Mouse (Mus musculus): ENCODE measurements around the gene Il1r1.

Gene Il1r1

DNA sequence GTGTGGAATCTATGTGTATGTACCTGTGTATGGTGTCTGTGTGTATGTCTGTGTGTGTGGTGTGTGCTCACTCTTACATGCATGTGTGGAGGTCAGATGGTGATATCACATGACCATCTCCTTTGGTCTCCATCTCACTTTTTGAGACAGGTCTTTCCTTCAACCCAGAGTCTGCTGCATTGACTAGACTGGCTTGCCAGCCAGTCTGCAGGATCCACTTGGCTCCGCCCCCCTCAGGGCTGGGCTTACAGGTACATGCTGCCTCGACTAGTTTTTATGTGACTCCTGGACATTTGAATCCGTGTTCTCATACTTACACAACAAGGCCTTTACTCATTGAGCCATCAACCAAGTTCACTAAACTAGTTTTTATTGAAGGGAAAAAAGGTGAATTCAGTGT is 6.2 kb downstream of the Il1r1 start:
- no peak for DNase-seq (ENCODE audit: low spot score in 2 of 2)

DNA sequence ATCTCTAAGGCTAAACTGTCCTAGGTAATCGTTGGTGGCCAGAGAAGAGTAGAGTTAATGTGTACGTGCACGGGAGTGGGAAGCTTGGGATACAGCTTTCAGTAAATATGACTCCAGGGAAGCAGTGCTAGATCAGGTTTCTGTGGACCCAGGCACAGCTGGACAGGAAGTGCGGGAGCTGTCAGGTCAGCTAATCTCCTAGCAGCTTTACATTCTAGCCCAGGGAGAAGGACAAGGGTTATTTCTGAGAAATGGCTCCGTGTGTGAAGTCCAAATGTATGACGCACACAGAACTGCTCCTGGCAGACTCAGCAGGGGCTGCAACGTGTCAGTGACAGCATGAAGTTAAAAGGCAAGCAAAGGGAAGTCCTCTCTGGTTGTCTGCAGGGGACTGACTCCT is 8.3 kb downstream of the Il1r1 start:
- peak in 1 of 2 experiments; percentile 26 for DNase-seq (ENCODE audit: low spot score in 2 of 2)

DNA sequence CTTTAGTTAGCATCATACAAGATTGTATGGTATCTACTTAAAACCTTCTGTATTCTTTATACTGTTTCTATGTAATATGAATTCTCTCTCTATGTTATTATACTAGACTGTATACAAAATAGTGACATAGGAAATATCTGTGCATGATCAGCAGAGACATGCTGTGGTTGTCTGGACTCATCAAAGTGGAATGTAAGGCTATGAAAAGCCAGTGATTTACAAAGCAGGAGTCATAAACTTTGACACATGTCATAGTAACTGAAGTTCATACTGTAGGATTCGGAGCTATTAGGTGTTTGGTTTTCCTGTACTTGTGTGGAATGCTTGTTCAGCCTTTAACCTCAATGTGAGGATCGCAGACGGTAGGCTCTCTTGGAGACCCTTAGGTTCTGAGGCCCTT is 8.7 kb downstream of the Il1r1 start:
- no peak for DNase-seq (ENCODE audit: low spot score in 2 of 2)

DNA sequence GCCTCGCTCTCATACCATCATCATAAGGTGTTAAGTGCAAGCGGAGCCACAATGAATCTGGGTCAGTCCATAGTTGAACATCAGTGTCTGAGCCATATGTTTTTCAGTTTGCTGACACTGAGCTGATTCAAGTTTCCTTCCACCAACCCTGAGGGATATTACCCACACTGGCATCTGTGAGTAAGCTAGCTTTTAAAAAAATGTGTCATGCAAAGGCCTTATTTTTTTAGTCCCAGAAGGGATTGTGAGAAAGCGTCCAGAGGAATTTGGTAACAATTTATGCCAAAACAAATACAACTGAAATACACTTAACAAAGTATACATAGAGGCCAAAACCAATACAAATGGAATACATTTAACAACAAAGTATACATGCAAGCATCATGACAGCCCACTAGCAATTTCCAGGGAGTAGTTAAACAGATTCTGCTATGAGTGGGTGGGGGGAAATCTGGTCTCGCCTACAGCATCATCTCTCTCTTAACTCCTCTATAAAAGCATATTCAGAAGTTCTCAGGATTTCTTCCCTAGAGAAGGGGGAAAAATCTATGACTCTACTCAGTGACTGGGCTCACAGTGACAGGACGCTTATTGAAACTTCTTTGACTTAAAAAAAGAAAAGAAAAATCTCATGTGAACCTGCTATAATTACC is 10.8 kb downstream of the Il1r1 start:
- no peak for DNase-seq (ENCODE audit: low spot score in 2 of 2)

DNA sequence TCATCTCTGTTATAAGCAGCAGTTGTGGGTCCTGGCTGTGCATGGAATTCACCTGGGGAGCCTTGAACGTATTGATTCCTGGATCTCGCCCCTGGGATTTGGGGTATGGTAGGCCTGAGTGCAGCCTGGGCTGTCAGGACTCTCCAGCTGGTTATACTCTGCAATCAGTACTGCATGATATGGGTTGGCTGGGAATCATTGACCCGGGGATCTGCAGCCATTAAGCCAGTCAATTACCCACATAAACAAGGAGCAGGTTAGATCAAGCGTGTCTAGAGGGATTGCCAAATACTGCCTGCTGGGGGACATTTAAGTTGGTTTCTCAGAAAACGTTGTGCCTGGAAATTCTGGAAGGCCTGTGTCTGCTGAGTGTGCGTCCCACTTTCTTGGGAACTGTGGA is 11.8 kb downstream of the Il1r1 start:
- DNase-seq (ENCODE audit: low spot score in 2 of 2), result no peak

DNA sequence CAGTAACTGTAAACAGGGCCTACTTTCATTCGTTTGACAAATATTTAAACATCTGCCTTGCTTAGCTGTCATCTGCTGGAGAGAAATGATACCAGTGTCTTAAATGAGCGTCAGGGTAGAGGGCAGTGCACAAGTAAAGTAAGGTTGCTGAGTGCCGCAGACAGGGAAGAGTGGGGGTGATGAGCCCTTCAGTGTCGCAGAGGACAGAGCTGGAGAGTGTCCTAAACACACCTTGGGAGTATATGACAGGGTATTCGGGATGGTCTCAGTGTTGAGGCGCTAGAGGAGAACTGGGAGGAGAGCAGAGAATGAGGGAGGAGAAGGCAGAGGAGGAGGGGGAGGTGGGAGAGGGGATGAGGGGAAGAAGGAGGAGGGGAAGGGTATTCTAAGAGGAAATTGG is 12.2 kb downstream of the Il1r1 start:
- no peak for DNase-seq (ENCODE audit: low spot score in 2 of 2)

DNA sequence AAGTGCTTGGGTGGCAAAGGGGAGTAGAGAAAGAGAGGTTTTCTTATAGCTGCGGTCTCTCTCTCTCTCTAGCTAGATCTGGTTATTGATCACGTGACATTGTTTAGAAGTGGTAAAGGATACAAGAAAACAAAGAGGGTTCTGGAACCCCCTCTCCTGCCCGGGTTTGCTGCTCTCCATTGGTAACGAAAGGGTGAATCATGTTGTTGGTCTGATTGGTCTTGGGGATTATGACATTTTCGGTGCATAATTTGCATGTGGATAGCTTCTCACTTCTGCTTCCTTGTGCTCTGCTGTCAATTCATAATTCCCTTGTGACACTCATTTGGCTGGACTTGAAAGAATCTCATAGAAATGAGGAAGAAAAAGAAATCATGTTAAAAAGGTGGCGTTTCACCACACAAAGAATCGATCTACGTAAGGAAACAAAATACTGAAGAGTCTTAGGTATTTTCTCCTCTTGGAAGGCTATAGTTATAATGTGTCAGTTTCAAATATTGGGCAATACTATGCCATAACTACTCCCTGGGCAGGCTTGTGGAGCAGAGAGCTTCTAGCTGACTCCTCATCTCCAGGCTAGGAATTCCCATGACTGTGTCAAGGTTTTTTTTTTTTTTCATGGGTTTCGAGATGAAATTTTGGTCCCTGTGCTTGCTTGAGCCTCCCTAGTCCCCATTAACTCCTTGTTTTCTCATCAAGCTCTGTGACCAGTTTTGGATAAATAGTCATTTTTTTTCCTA is 15.6 kb downstream of the Il1r1 start:
- no peak for DNase-seq (ENCODE audit: low spot score in 2 of 2)

DNA sequence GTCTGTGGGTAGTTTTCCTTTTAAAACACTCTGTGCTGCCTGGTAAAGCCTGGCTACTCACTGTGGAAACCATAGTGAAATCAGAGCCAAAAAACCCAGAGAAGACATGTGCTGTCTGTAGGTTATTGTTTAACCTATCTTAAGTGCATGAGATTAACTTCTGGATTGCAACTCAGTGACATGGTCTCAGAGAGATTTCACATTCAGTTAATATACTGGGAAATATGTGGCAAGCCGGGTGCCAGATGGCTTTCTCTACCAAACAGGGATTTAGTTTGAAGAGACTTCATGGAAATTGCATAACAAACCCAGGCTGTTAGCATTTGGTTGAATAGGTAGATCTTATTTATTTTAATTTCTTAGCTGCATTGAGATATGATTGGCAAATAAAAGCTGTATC is 17.8 kb downstream of the Il1r1 start:
- no peak for DNase-seq (ENCODE audit: low spot score in 2 of 2)

DNA sequence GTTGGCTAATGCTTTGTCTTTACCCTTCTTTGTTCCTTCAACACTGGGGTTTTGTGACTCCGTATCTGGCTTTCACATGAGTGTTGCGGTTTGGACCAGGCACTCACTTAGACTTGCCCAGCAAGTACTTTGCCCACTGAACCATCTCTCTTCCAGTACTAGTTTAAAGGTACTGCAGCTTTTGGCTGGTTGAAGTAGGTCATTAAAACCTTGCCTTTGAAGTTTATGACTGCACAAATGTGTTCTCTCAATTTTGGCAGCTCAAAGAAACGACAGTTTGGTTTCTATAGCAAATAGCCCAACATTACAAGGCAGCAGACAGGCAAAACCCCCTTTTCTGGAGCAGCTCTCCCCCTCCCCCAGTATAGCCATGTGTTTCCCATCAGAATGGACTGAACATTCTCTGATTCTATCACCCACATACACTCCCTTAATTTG is 18.7 kb downstream of the Il1r1 start:
- no peak for DNase-seq (ENCODE audit: low spot score in 2 of 2)

DNA sequence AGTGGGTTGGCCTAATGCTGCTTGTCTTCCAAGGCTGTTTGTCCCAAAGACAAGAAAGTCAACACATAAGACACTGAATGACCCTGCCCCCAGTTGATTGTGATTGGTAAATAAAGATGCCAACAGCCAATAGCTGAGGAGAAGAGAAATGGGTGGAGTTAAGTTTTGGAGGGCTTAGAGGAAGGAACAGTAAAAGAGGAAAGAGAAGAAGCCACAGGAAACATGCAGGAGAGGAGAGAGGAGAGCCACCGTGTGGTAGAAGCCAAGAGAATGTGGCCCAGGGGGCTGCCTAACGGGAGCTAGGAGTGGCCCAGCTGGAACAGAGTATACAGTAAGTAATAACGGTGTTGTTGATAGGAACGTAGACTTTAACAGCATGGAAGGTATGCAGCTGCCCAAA is 25.5 kb downstream of the Il1r1 start:
- DNase-seq (ENCODE audit: low spot score in 2 of 2), result no peak

DNA sequence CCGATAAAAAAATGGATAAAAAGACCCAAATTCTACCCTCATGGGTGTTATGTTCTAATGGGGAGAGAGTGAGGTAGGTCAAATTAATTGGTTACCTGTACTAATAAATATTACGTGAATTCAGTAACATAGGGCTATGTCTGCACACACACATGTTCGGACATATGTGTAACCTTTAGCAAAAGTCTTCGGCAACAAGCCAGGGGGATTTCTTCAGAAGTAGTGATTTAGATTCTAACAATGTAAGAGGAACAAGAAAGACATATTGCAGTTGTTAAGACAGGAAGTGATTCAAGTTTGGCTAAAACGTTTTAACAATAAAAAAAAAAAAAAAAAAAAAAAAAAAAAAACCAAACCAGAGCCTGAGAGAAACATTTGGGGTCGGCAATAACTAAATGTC is 27.6 kb downstream of the Il1r1 start:
- no peak for DNase-seq (ENCODE audit: low spot score in 2 of 2)

DNA sequence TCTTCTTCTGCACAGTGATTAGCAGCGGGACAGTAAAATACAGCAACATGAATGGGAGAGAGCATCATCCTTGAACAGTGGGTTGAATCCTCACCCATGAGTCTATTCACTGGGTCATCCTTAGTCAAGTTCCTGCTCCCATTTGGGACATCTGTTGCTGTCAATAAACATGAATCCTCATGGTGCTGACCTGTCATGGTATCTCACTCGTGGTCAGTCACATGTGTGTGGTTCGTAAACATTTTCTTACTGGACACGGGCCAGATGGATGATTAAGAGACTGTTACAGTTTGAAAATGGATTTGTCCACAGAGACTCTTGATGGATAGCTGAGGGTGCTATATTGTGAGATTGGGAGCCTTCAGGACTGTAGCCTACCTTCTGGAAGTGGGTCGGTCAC is 29.1 kb downstream of the Il1r1 start:
- DNase-seq (ENCODE audit: low spot score in 2 of 2), result no peak

DNA sequence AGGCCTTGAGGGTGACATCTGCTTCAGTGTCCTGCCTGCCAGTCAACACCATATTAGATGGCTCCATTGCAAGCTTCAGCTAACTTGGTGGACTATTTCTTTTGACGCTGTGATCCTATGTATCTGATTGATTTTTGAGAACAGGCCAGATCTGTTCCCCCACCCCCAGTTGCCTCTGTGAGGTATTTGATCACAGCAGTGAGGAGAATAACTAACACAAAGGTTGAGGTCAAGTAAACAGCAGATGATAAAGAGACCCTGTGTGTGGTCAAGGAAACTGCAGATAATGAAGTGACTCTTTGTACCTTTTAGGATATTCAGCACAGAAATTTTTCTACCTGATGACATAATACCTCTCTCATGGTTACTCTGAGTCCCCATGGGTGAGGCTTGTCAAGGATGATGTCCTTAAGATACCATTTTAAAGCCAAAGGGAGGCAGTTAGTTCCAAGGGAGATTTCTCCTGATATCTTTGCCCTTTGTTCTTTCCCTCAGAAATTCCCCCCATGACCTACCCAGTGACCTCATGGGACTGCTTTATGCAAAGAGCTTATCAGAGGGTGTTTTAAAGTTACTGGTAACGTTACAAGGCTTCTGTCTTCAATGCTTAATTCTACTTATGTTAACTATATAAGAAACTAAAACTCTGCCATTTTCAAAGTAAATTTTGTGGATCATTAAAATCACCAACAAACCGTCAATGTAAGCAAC is 29.6 kb downstream of the Il1r1 start:
- DNase-seq (ENCODE audit: low spot score in 2 of 2), result no peak

DNA sequence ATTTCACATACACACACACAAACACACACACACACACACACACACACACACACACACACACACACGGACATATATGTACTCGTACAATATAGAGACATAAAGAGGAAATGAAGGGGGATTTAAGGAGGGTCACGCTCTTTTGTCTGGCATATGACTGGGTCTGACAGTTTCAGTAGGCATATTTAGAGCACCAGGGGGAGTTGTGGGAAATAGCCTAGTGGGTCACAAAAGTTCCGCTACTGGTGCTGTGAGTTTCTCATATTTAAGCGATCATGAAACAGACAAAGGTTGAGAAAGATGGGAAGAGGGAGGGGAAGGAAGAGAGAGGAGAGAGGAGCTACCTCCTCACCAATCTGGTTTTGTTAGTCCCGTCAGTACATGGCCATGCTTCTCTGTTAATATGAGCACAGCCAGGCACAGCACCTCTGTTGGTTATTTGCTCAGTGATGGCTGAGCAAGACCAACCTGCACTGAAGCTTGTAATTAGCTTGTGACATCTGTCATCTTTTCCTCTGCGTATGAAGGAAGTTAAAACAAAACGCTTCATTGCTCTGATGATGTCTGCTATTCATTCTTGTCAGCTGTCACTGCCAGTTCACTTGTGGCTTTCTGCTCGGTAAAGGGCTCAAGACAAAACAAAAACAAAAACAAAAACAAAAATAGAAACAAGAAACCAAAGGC is 37.7 kb downstream of the Il1r1 start:
- DNase-seq (ENCODE audit: low spot score in 2 of 2), result no peak

DNA sequence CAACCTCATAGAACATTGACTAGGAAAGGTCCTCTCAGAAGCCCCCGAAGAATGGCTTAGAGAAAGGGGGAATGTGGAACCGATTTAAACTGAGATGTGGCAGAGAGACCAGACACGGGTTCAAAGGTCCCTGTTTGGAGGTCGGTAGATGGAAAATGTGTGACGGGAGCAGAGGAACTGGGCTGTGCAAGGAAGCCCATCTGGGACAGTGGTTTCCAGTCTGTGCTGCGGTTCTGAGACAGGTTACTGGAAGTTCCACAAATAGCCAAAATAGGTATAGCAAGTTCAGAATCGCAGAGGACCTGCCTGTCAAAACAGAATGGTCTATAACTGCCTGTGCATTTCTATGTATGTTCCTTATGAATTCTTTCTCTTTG is 38.2 kb downstream of the Il1r1 start:
- no peak for DNase-seq (ENCODE audit: low spot score in 2 of 2)

DNA sequence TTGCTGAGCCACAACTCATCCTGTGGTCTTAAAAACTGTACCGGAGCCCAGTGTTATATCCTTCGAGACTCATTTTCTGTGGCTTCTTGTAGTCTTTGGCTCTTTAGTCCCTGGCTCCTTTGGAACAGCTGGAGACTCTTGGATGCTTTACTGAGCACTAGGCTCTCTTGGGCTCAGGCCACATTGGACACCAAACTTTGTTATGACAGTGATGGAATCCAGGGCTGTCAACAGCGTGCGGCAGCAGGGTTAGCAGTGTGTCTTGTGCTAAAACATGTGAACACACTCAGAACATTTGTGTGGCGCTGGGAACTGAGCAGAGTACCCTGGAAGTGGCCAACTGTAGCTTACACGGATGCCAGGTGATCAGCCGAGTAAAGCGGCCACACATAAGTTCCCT is 38.8 kb downstream of the Il1r1 start:
- peak; percentile 74 to 82 for DNase-seq (ENCODE audit: low spot score in 2 of 2)

DNA sequence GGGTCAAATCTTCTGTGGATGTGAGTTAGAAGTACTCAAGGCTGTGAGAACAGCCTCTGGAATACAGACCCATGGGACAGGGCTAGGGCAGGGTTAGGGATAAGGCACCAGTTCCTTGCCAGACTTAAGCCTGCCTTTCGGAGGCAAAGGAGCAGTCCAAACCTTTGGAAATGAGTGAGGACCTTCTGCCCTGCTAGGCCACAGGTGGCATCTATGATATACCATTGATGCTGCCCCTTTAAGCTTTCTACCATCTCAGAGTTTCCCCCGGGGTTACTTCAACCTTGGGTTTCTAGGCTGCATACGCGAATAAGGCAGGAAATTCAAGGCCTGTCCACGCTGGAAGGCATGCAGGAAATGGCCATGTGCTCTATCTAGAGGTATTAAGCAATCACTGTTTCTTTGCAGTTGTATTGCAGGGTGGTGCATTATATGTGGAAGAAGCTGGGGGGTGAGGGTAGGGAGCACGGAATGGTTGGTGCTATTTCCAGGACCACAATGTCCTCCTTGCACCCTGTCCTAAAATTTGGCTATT is 40.5 kb downstream of the Il1r1 start:
- DNase-seq (ENCODE audit: low spot score in 2 of 2), result peak in 1 of 2 experiments; percentile 37

DNA sequence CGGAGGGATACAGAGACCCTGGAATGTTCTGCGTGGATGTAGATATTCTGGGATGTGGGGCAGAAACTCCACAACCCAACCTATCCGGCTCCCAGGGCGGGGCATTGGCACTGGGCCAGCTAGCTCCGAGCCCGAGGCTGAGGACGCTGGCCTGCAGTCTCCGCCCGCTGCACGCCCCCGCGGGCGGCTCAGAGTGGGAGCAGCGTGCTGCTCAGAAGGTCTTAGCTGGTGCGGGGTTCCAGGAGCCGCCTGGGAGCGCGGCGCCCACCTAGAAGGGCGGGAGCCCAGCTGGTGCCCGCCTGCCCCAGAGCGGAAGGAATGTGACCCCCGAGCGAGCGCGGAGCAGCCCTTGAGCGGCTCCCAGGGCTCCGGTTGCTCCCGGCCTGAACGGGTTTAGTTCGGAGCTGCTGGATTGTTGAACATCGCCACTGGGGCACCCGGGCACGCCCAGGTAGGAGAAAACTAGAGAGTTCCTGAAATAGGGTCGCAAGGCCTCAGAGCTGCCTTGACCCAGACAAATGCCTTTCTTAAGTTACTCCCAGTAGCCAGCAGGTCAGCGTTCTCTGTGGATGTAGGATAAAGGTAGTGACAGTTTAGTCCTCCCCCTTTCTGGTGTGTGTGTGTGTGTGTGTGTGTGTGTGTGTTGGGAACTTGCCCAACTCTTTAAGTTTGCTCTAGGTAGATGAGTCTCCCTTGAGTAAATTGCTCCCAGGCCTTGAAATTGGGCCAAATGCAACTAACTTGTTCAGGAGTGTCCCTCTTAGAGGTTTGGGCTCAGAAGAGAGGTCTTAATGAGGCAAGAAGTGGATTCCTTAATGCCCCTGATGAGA is 41.8 kb downstream of the Il1r1 start:
- DNase-seq (ENCODE audit: low spot score in 2 of 2), result peak; percentile 88 to 90

DNA sequence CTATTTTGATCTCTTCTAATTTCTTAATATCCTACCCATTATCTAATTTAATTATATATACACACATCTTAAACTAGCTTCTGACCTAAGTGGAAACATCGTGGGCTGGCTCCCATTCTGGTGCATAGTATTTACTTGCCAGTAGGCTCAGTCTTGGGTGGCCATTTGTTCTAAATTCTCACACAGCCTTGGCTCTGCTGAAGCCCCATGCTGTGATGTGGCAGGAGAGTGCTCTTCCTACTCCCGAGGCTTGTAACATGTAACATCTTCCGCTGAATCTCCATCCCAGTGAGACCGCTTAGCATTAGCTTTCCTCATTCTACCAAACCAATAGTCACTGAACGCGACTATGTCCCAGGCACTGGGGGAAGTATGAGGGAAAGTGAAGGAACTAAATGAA is 43.0 kb downstream of the Il1r1 start:
- DNase-seq (ENCODE audit: low spot score in 2 of 2), result no peak

DNA sequence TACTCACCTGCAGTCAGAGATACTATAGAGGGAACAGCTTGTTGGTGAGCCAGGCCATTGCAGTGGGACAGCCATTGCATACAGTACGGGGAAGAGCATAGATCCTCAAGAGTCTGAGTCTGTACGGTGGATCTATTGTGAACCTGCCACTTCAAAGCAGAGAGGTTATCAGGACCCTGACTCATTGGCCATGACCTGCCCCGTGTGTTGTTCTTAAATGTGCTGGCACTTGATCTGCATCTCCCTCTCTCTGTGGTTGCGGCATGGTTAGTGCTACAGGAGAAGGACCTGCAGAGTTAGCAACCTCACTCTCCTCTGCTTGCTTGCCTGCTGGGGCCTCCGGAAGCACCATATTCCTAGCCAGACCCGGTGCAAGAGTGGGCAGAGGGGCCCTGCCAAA is 43.7 kb downstream of the Il1r1 start:
- no peak for DNase-seq (ENCODE audit: low spot score in 2 of 2)

DNA sequence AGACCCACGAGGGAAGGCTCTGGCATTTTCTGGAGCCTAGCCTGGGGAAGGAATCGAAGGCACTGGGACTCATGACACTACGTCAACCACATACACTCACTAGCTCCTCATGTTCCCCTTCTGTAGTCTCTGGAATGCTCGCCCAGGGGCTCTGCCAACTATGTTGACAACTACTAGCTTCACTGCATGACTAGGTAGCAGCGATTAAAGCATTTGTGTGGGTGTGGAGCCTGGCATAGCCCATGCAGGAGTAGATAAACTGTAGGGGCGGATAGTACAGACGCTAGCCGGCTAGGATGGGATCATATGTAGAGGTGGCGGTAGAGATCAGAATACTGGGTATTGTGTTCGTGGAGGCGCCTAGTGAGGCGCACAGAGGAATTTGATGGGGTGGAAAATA is 45.5 kb downstream of the Il1r1 start:
- DNase-seq (ENCODE audit: low spot score in 2 of 2), result no peak

All from heart, adult 9 months (tissue).